Mouse (Mus musculus) thymus, postnatal 25 days (tissue): Measurements from ENCODE around the gene Prlr.

Experiments used
- DNase-seq: peaks from one replicate; pipeline ENCODE4 v3.0.0; 2022

The Prlr gene

DNA sequence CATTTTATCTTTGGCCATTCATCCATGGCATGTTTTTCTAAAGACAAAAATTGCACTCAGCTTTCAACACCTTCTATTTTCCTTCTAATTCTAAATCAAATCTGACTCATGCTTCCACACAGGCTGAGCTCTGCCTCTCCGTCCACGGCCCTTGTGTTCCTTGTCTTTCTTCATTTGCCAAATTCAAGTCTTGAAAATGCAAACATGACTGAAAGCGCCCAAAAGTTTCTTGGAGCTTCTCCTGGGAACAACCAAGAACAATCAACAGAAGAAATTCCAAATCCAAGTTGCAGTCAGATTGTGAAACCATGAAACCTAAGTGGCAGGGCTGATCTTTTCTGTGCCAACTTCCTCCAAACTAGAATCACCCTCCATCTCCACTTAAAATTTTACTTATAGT is 161.6 kb downstream of the Prlr start:
- DNase-seq: no peak

DNA sequence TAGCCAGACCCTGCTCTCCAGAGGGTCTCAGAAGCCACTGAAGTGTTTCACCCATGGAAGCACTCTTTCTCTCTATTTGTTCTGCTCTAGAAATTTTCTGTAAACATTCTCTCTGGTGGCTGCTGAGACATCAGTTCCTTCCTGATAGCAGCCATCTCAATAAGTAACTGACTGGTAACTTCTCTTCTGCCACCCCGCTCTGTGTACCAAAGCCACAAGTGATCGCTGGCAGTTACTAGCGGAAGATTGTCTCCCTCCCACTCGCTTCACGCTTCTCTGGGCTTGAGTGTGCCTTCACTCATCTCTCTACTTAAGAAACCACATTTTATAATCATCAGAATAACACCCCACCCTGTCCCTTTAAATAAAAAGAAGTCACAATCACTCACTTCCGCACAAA is 170.0 kb downstream of the Prlr start:
- no peak for DNase-seq

DNA sequence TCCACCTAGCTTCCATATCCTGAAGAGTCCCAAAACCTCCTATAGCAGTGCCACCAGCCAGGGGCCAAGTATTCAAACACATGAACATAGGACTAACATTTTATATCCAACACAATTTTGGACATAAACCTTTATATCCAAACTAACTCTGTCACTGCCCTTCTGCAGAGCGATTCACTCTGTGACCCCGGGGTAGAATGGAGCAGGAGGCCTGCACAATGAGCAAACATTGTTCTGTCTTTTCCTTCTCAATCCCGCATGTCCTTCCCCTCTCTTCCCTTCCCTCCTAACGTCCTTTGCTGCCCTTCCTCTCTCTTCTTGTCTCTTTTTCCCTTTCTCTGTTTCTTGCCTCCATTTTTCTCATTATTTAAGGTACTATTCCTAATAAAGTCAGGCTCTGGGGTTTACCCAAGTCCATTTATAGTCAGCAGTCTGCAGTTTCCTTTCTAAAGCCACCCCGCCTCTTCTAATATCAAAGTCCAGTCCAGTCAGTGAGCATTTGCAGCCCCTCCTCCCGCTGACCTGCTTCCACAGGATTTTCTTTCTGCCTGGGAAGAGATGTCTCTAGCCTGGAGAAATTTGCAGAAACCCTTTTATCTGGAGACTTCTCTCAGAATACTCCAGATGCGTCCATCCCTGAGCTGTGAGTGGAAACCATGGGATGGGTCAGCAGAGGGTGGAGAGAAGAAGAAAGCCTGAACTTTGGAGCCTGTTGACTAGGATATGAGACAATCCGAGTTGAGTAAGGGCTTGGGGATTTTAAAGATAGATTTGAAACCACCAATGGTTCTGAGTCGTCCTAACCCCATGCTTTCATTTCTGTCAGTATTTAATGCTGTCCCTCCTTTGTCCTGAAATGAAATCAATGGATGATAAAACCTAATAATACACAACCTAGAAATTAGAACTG is 181.3 kb downstream of the Prlr start, which contains the start of gene Agxt2:
TSS of gene Agxt2 (plus strand) at position 494 of the 910 bp plus-strand sequence.
- no peak for DNase-seq

DNA sequence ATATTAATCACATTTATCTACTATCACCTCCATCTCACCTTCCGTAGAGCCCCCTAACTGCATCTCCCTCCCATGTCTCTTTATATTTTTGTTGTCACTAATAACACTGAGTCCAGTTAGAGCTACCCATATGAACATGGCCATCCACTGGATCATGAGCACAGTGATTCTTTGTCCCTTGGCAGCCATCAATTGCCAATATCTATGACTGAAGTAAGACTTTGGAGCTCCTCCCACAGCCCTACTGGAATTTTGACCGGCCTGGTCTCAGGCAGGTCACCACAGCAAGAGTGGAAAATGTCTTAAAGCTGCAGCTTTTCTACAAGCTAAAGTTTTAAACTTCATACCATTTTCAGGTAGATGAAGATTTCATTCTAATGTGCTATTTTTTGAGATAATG is 189.3 kb downstream of the Prlr start:
- no peak for DNase-seq

DNA sequence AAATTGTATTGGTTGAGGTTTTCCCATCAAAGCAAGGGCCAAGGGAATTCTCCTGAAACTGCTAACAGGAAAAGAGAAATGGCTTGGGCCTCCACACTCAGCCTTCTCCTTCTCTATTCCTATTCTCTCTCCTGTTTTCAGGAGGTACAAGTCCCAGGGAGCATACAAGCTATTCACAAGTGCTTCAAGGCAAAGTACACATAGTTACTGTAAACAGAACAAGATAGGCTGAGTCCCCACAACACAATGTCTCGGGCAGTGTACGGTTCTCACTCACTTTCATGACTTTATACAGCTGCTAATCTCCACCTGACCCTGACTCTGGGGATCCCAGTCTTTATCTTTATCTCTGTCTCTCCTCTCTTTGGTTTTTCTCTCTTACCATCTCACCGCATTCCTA is 198.4 kb downstream of the Prlr start:
- DNase-seq: no peak

DNA sequence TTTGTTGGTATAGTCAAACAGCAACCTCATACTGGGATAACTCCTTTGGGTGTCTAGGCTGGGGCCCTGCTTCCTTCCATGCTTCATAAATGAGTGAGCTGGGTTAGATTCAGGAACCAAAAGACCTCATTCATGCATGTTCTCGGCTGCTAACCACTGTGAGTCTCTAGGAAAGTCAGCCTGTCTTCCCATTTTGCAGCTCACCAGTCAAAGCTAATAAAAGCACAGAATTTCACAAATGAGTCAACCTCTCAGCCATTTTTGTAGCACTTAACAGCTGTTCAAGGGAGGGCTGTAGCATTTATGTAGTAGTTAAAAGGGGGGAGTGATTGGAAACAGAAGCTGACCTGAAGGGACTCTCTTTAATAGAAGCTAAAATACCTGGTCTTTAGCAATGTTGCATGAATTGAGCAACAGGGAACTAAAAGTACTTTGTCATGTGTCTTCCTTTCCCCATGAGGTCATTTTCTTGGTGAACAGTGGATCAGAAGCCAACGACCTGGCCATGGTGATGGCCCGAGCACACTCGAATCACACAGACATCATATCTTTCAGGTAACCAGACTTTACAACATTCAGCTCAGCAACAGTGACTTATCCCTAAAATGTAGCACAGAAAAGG is 201.4 kb downstream of the Prlr start:
- DNase-seq: no peak

DNA sequence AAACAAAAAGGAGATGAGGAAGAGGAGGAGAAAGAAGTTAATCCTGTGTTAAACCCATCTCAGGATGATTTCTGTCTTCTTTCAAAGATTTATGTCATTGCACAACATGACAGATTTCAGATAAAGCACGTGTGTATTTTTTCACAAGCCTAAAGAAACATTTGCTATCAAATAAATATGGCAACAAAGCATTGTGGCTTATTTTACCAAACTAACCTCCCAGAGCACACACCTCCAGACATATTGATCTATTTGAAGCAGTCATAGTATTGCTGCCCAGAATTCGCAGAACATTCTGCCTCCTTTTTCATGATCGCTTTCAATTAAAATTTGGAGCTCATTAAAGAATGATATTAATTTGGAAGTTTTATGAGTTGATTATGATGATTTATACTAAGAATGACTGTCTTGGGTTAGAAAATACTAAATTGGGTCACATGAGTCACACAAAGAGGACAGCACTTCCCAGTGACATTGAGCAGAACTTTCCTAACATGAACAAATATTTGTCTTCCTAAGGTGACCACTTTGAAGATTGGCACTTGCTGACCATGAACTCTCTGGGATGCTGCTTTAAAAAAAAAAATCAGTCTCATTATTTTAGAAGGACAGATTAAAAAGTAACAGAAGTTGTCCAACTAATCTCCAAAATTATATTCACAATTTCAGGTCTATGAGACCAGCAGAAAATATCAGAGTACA is 202.9 kb downstream of the Prlr start:
- DNase-seq: no peak

DNA sequence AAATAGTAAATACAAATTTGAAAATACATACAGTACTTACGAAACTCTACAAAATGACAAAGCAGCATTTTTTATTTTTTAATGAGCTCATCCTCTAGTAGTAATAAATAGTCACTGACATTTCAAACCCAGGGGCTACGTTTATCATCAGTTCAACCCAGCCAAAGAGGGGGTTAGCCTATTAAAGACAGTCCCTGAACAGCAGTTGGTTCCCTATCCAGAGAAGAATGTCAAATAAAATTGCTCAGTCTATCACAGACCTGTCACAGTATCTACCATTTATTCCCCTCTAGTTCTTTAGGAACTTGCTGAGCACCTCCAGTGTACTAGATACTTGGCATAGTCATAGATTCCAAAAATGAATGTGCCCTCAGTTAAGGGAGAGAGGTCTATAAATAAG is 210.2 kb downstream of the Prlr start:
- DNase-seq: no peak
